Mouse (Mus musculus) MEL (cell line): ENCODE data around the gene Thsd4. TPM values are rescaled to one million over a fixed set of nuclear protein-coding genes. Genes with fewer than 3 reads are reported as not detected.

Source experiments
- DNase-seq: peaks from one replicate; pipeline ENCODE4 v3.0.0; 2011; ENCODE audit warnings: low read depth, low spot score
- H3K27ac ChIP-seq: 2 replicates; pipeline ENCODE4 v1.5.1; 2012; ENCODE audit warnings: low read depth, mild to moderate bottlenecking, control low read depth, low read length, moderate library complexity; ENCODE audit not compliant: control insufficient read depth
- H3K27me3 ChIP-seq, 2 experiments: fragments of 150-350 bp in 1 of 2; sonication (generic) in 1 of 2; 2 replicates each; pipeline ENCODE4 v1.6.1; 2012; ENCODE audit warnings: low read length in 2 of 2, mild to moderate bottlenecking in 2 of 2, improper control_type of control experiment in 1 of 2, moderate library complexity in 1 of 2; ENCODE audit not compliant: insufficient read depth in 2 of 2, control insufficient read depth in 1 of 2
- H3K36me3 ChIP-seq, 2 experiments: 2 replicates each; pipeline ENCODE4 v1.6.1; 2012 to 2014; ENCODE audit warnings: low read length in 2 of 2, improper control_type of control experiment in 1 of 2, inconsistent platforms in 1 of 2, mild to moderate bottlenecking in 1 of 2; ENCODE audit not compliant: insufficient read depth in 2 of 2, control insufficient read depth in 1 of 2
- H3K4me1 ChIP-seq, 2 experiments: fragments of 150-350 bp in 1 of 2; sonication (generic) in 1 of 2; 2 replicates each; pipeline ENCODE4 v1.6.1; 2012; ENCODE audit warnings: low read length in 2 of 2, improper control_type of control experiment in 1 of 2, mild to moderate bottlenecking in 1 of 2; ENCODE audit not compliant: insufficient read depth in 2 of 2, control insufficient read depth in 1 of 2
- H3K4me3 ChIP-seq, 2 experiments: fragments of 150-350 bp in 1 of 2; sonication (generic) in 1 of 2; 2 replicates each; pipeline ENCODE4 v1.5.1; 2012; ENCODE audit warnings: low read depth in 2 of 2, low read length in 2 of 2, mild to moderate bottlenecking in 2 of 2, moderate library complexity in 2 of 2, control low read depth in 1 of 2, improper control_type of control experiment in 1 of 2; ENCODE audit not compliant: control insufficient read depth in 1 of 2, insufficient read depth in 1 of 2
- H3K79me2 ChIP-seq: 2 replicates; pipeline ENCODE4 v1.6.1; 2012; ENCODE audit warnings: mild to moderate bottlenecking, low read length, moderate library complexity; ENCODE audit not compliant: control insufficient read depth, poor library complexity, insufficient read depth
- H3K9ac ChIP-seq: 2 replicates; pipeline ENCODE4 v1.6.1; 2012; ENCODE audit warnings: low read depth, mild to moderate bottlenecking, control low read depth, low read length, moderate library complexity; ENCODE audit not compliant: control insufficient read depth, poor library complexity, severe bottlenecking
- H3K9me3 ChIP-seq: fragments of 150-350 bp; sonication (generic); replicated peaks from 2 replicates; pipeline ENCODE4 v1.6.1; 2012; ENCODE audit warnings: mild to moderate bottlenecking, low read length, improper control_type of control experiment, moderate library complexity; ENCODE audit not compliant: insufficient read depth
- BHLHE40 ChIP-seq: IDR thresholded peaks from 2 replicates; pipeline ENCODE4 v1.6.1; 2012; ENCODE audit warnings: low read depth, mild to moderate bottlenecking, inconsistent platforms, low read length, improper control_type of control experiment, borderline replicate concordance
- CHD1 ChIP-seq: IDR thresholded peaks from 2 replicates; pipeline ENCODE4 v1.6.1; 2012; ENCODE audit warnings: low read depth, mild to moderate bottlenecking, inconsistent platforms, low read length, improper control_type of control experiment
- CTCF ChIP-seq, 3 experiments: IDR thresholded peaks in 2 of 3; conservative IDR thresholded peaks in 1 of 3; 2 replicates each; pipeline ENCODE4 v1.5.1; 2011 to 2012; ENCODE audit warnings: low read length in 3 of 3, low read depth in 2 of 3, mild to moderate bottlenecking in 2 of 3, improper control_type of control experiment in 1 of 3, inconsistent platforms in 1 of 3, mixed read lengths in 1 of 3, moderate library complexity in 1 of 3; ENCODE audit not compliant: control insufficient read depth in 1 of 3, insufficient read depth in 1 of 3, poor library complexity in 1 of 3, severe bottlenecking in 1 of 3
- EP300 ChIP-seq, 2 experiments: IDR thresholded peaks; 2 replicates each; pipeline ENCODE4 v1.6.1; 2011; ENCODE audit warnings: improper control_type of control experiment in 2 of 2, low read length in 2 of 2, low read depth in 1 of 2, mild to moderate bottlenecking in 1 of 2
- GABPA ChIP-seq: IDR thresholded peaks from 2 replicates; pipeline ENCODE4 v1.6.1; 2012; ENCODE audit warnings: low read depth, mild to moderate bottlenecking, inconsistent platforms, low read length, improper control_type of control experiment, moderate library complexity
- KAT2A ChIP-seq: conservative IDR thresholded peaks from 2 replicates; pipeline ENCODE4 v1.6.1; 2012; ENCODE audit warnings: low read depth, low read length, improper control_type of control experiment, inconsistent platforms
- MAZ ChIP-seq: IDR thresholded peaks from 2 replicates; pipeline ENCODE4 v1.6.1; 2012; ENCODE audit warnings: low read depth, mild to moderate bottlenecking, inconsistent platforms, low read length, improper control_type of control experiment
- MEF2A ChIP-seq: IDR thresholded peaks from 2 replicates; pipeline ENCODE4 v1.6.1; 2014; ENCODE audit warnings: low read depth, mild to moderate bottlenecking, inconsistent platforms, low read length, improper control_type of control experiment; ENCODE audit not compliant: poor library complexity, insufficient replicate concordance, severe bottlenecking; ENCODE audit errors: extremely low read depth
- MYB ChIP-seq: IDR thresholded peaks from 2 replicates; pipeline ENCODE4 v1.6.1; 2011; ENCODE audit warnings: mild to moderate bottlenecking, low read depth, low read length, improper control_type of control experiment
- NELFE ChIP-seq: IDR thresholded peaks from 2 replicates; pipeline ENCODE4 v1.6.1; 2011; ENCODE audit warnings: low read depth, low read length, improper control_type of control experiment
- NRF1 ChIP-seq: IDR thresholded peaks from 2 replicates; pipeline ENCODE4 v1.6.1; 2014; ENCODE audit warnings: low read depth, mild to moderate bottlenecking, inconsistent platforms, low read length, improper control_type of control experiment, moderate library complexity; ENCODE audit not compliant: poor library complexity, insufficient read depth, severe bottlenecking
- POLR2A ChIP-seq, 2 experiments: IDR thresholded peaks; 2 replicates each; pipeline ENCODE4 v1.6.1; 2011 to 2012; ENCODE audit warnings: low read length in 2 of 2, mild to moderate bottlenecking in 2 of 2, control low read depth in 1 of 2, improper control_type of control experiment in 1 of 2, low read depth in 1 of 2, moderate library complexity in 1 of 2; ENCODE audit not compliant: control insufficient read depth in 1 of 2, insufficient read depth in 1 of 2, poor library complexity in 1 of 2
- POLR2AphosphoS5 ChIP-seq: IDR thresholded peaks from 2 replicates; pipeline ENCODE4 v1.6.1; 2012; ENCODE audit warnings: low read depth, borderline replicate concordance, mild to moderate bottlenecking, inconsistent platforms, low read length, moderate library complexity, mixed read lengths
- SIN3A ChIP-seq: IDR thresholded peaks from 2 replicates; pipeline ENCODE4 v1.6.1; 2012; ENCODE audit warnings: low read length, improper control_type of control experiment, inconsistent platforms
- SMC3 ChIP-seq: IDR thresholded peaks from 2 replicates; pipeline ENCODE4 v1.6.1; 2011; ENCODE audit warnings: low read depth, low read length, improper control_type of control experiment
- TCF12 ChIP-seq: IDR thresholded peaks from 2 replicates; pipeline ENCODE4 v1.6.1; 2014; ENCODE audit warnings: low read depth, mild to moderate bottlenecking, inconsistent platforms, low read length, improper control_type of control experiment, moderate library complexity
- USF2 ChIP-seq, 2 experiments: IDR thresholded peaks; 2 replicates each; pipeline ENCODE4 v1.6.1; 2011 to 2012; ENCODE audit warnings: improper control_type of control experiment in 2 of 2, low read length in 2 of 2, borderline replicate concordance in 1 of 2, inconsistent platforms in 1 of 2, low read depth in 1 of 2, mild to moderate bottlenecking in 1 of 2; ENCODE audit not compliant: insufficient read depth in 1 of 2
- ZNF384 ChIP-seq: IDR thresholded peaks from 2 replicates; pipeline ENCODE4 v1.6.1; 2012; ENCODE audit warnings: low read depth, mild to moderate bottlenecking, inconsistent platforms, low read length, improper control_type of control experiment
- polyA plus RNA-seq, 2 experiments: library from polyadenylated mRNA; stranded (reverse) in 1 of 2; unstranded in 1 of 2; fragments of >175 nt in 1 of 2; fragments of >200 nt in 1 of 2; gene quantifications; 2 replicates each; pipeline versions ENCODE4 v1.2.1 to v1.2.4; 2012; ENCODE audit warnings: low replicate concordance in 2 of 2, low read depth in 1 of 2; ENCODE audit not compliant: insufficient read length in 2 of 2, insufficient read depth in 1 of 2, missing spikeins in 1 of 2
- total RNA-seq: library from RNA; depleted of rRNA; stranded (reverse); fragments of 300-350 nt; gene quantifications from 2 replicates; pipeline ENCODE4 v1.2.3, GENCODE M21; 2012

The Thsd4 gene
- total and polyA plus RNA-seq, 3 experiments: 0.08 TPM; not detected in 1

DNA sequence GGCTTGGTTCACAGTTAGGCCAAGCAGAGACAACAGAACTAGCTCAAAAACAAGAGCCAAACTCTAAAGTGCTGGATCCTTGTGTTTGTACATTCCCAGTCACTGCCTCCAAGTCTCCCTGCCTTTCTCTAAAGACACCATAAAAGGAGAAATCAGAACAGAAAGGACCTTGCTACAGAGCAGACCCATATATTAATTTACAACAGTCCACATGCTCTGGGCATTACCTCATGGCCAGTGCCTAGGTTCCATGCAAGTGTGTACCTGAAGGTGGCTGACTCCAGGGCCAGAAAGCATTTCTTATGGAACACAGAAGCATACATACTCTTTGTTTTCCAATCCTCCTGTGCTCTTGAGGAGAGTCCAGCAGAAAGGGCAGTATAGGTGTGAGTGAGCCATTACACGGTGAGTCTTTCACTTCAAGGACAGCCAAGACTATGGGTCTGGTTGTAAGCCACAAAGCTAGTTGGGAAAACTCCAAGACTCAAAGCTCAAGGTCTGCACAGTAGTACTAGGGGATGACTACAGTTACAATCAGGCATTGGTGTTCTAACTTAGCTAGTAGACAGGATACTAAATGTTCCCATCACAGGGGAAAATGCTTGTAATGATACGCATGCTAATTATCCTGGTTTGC is 216.5 kb downstream of the Thsd4 start:
- no peak overlapping the region for H3K27ac ChIP-seq
- H3K27me3 ChIP-seq: peaks cover 0 to 2% of the 10 kb centered on the region in 2 experiments; a peak in 2 of 4 replicates
- H3K9ac ChIP-seq: no peak overlapping the region

DNA sequence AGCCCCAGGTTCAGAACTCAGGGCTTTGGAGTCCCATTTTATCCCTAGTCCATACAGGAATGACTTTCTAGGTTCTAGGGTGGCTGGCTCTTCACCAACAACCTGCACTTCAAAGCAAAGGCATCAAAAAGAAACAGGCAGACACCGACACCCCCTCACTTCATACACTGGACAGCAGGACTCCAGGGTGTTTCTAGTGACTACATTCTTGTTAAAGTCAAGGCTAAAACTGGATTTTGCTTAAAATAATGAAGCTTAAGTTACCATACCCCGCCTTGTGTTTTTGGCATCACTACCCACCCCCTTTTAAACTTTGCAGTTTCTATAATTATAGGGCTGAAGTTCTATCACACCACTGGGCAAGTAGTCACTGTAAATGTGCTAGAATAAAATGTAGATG is 225.6 kb downstream of the Thsd4 start:
- Histone ChIP-seq H3K79me2 (no peaks in the 10 kb centered on the region), H3K27me3 (no peaks in the 10 kb centered on the region), H3K4me3 (no peak overlapping the region), H3K36me3 (no peaks in the 10 kb centered on the region), H3K9me3 (no peaks in the 10 kb centered on the region), H3K27ac (no peak overlapping the region), H3K9ac (no peak overlapping the region), H3K4me1 (no peaks in the 10 kb centered on the region)
- no peak for DNase-seq
- no peak for TF ChIP-seq CHD1
- TF ChIP-seq SIN3A: no peak
- no peak for TF ChIP-seq NRF1
- TF ChIP-seq EP300 (IDR thresholded peaks at IDR 0.05; ENCODE audit: low read depth in 1 of 2, low read length in 2 of 2): no peak
- no peak for TF ChIP-seq MEF2A
- TF ChIP-seq BHLHE40: no peak
- TF ChIP-seq ZNF384: no peak
- no peak for TF ChIP-seq KAT2A
- no peak for TF ChIP-seq MYB

More for the DNA sequence above, 216.5 kb downstream of the Thsd4 start:
- Histone ChIP-seq H3K79me2 (no peaks in the 10 kb centered on the region), H3K9me3 (no peaks in the 10 kb centered on the region), H3K4me1 (no peaks in the 10 kb centered on the region)
- TF ChIP-seq POLR2A (IDR thresholded peaks at IDR 0.05; ENCODE audit: control insufficient read depth in 1 of 2, insufficient read depth in 1 of 2, low read depth in 1 of 2, low read length in 2 of 2, poor library complexity in 1 of 2) (no peak), GABPA (no peak), MAZ (no peak), EP300 (IDR thresholded peaks at IDR 0.05; ENCODE audit: low read depth in 1 of 2, low read length in 2 of 2) (no peak), USF2 (IDR thresholded peaks at IDR 0.05; ENCODE audit: borderline replicate concordance in 1 of 2, insufficient read depth in 1 of 2, low read depth in 1 of 2, low read length in 2 of 2) (no peak)
- TF ChIP-seq, all 39 proteins: peak for 0
- H3K4me3 ChIP-seq: no peak overlapping the region
- DNase-seq: no peak
- no peaks in the 10 kb centered on the region for H3K36me3 ChIP-seq

DNA sequence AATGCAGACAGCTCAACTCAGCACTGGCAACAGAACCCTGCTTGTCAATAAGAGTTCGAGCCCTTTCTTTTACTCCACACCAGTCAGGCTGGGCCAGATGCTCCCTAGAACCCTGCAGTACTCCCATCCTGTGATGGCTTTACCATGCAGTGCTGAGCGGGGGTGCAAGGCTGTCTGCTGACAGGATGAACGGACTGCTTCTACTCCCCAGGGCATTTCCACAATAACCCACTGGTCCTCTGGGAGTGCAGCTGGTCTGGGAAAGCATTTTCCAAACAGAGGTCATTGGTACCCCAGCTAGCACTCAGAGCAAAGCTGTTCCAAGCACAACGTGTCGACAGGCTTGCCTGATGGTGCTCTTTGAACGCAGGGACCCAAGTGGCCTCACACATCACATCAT is 226.6 kb downstream of the Thsd4 start:
- no peak overlapping the region for H3K27ac ChIP-seq
- H3K9ac ChIP-seq: no peak overlapping the region
- TF ChIP-seq POLR2AphosphoS5: no peak
- TF ChIP-seq MYB: no peak
- TF ChIP-seq KAT2A: no peak
- TF ChIP-seq NELFE: no peak
- TF ChIP-seq TCF12: no peak
- no peak for TF ChIP-seq CTCF (IDR thresholded peaks at IDR 0.05 in 2 of 3, conservative IDR thresholded peaks at IDR 0.05 in 1 of 3; ENCODE audit: control insufficient read depth in 1 of 3, insufficient read depth in 1 of 3, low read depth in 2 of 3, low read length in 3 of 3, poor library complexity in 1 of 3, severe bottlenecking in 1 of 3)
- no peak for TF ChIP-seq BHLHE40
- no peak for TF ChIP-seq POLR2A (IDR thresholded peaks at IDR 0.05; ENCODE audit: control insufficient read depth in 1 of 2, insufficient read depth in 1 of 2, low read depth in 1 of 2, low read length in 2 of 2, poor library complexity in 1 of 2)
- TF ChIP-seq MAZ: no peak
- TF ChIP-seq NRF1: no peak
- TF ChIP-seq SMC3: no peak
- H3K4me1 ChIP-seq: no peaks in the 10 kb centered on the region
- no peak overlapping the region for H3K4me3 ChIP-seq
- H3K79me2 ChIP-seq: no peaks in the 10 kb centered on the region
- H3K36me3 ChIP-seq: no peaks in the 10 kb centered on the region
- no peaks in the 10 kb centered on the region; a peak in 1 of 4 replicates for H3K27me3 ChIP-seq
- no peak for DNase-seq
- no peaks in the 10 kb centered on the region for H3K9me3 ChIP-seq
